Mouse (Mus musculus): ENCODE measurements around the gene Mark3. TPM values are rescaled to one million over a fixed set of nuclear protein-coding genes. Genes with fewer than 3 reads are reported as not detected.
A peak's percentile ranks its signal among the peaks of the same experiment; 100 is the strongest.
"Not testable (repeated sequence)": the region's sequence is repeated elsewhere in the genome, so short reads cannot be mapped to it uniquely, and the experiment has no call there.

The Mark3 gene
- polyA plus RNA-seq, 1 experiment = 25.9 TPM

- no peak overlapping the region for H3K27ac ChIP-seq (replicated peaks; ENCODE audit: low read depth, low read length)
- H3K4me1 ChIP-seq (ENCODE audit: control insufficient read depth, insufficient read depth, insufficient read length, low read length) = no peaks in the 10 kb centered on the region
- no peak overlapping the region for H3K4me3 ChIP-seq (ENCODE audit: insufficient read depth, low read depth, low read length)
These were observed 81.4 kb downstream of the Mark3 start for GRCm38 (mm10) chr12:111655695-111656094.

- no peaks in the 10 kb centered on the region for H3K4me1 ChIP-seq (ENCODE audit: control insufficient read depth, insufficient read depth, insufficient read length, low read length)
- no peak overlapping the region for H3K4me3 ChIP-seq (ENCODE audit: insufficient read depth, low read depth, low read length)
- no peak overlapping the region for H3K27ac ChIP-seq (replicated peaks; ENCODE audit: low read depth, low read length)
These were observed 85.0 kb downstream of the Mark3 start for GRCm38 (mm10) chr12:111659331-111659730.

DNA sequence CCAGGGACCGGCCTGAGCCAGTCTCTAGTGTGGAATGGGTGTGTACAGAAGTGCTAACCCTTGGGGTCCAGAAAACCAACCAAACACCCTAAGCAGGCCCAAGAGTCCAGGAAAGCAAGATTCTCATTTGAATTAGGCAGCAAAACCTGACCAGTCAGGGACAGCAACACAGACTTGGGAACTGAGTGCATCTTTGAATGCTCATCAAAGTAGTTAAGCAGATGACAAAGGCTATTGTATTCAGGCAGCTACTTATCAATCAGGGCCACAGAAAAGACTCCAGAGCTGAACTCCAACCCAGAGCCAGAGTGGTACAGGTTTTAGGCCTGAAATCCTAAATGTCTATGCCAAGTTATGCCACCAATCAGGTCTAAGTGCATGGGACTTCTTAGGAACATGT is 86.3 kb downstream of the Mark3 start:
- Histone ChIP-seq H3K27ac (replicated peaks; ENCODE audit: low read depth, low read length) (no peak overlapping the region), H3K4me1 (ENCODE audit: control insufficient read depth, insufficient read depth, insufficient read length, low read length) (no peaks in the 10 kb centered on the region), H3K4me3 (ENCODE audit: insufficient read depth, low read depth, low read length) (no peak overlapping the region)

DNA sequence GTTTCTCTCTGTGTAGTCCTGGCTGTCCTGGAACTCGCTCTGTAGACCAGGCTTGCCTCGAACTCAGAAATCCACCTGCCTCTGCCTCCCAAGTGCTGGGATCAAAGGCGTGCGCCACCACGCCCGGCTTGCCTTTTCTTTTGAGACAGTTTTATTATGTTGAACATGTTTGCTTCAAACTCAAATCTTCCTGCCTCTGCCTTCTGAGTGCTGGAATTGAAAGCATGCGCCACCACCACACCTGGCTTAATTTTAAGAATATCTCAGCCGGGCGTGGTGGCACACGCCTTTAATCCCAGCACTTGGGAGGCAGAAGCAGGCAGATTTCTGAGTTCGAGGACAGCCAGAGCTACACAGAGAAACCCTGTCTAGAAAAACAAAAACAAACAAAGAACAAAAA is 87.2 kb downstream of the Mark3 start:
- H3K4me1 ChIP-seq (ENCODE audit: control insufficient read depth, insufficient read depth, insufficient read length, low read length); H3K4me3 ChIP-seq (ENCODE audit: insufficient read depth, low read depth, low read length); H3K27ac ChIP-seq (replicated peaks; ENCODE audit: low read depth, low read length): not testable (repeated sequence)

DNA sequence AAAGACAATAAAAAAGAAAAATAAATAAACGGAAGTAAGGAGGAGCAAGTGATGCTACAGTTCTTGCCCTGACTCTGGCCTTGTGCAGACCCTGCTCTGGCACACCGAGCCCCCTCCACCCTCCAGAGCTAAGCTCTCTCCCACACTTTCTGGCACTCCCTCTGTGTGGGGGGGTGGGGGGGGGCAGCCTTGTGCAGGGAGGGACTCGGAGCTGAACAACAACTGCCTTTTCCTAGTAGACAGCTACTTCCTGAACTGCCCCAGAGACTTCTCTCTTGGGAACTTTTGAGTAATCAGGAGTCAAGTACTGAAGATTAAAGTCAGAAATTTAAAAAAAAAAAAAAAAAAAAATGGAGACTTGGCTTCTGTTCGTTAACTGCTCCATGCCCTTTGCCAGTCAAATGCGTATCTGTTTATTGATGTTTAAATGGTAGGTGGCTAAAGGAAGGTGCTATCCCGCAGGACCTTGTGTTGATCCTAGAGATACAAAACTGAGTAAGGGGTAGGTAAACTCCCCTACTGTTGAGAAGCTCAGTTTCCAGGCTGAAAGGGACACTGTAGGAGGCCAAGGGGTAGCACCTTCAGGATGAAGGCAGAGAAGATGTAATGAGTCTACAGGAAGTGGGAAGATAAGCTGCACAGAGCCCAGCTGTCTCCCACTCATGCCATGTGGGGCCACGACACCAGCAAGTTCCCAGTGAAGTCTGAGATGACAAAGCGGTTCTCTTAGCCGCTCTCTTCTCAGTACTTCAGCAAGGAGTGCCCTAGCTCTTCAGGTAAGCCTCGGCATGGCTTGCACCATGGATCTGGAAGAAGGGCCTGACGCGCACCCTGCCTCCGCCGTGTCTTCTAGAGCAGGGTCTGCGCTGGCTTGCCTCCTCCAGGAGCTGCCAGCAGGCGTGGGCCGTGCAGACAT is 89.2 kb downstream of the Mark3 start:
- H3K4me3 ChIP-seq (ENCODE audit: insufficient read depth, low read depth, low read length) = no peak overlapping the region
- H3K27ac ChIP-seq (replicated peaks; ENCODE audit: low read depth, low read length) = no peak overlapping the region
- H3K4me1 ChIP-seq (ENCODE audit: control insufficient read depth, insufficient read depth, insufficient read length, low read length) = peaks cover under 1% of the 10 kb centered on the region; the same call in 1 of the 2 replicates

GRCm38 (mm10) chr12:111664144-111664634 is 89.9 kb downstream of the Mark3 start:
- Histone ChIP-seq H3K4me1 (ENCODE audit: control insufficient read depth, insufficient read depth, insufficient read length, low read length) (peaks cover 4% of the 10 kb centered on the region), H3K27ac (replicated peaks; ENCODE audit: low read depth, low read length) (no peak overlapping the region), H3K4me3 (ENCODE audit: insufficient read depth, low read depth, low read length) (no peak overlapping the region)

DNA sequence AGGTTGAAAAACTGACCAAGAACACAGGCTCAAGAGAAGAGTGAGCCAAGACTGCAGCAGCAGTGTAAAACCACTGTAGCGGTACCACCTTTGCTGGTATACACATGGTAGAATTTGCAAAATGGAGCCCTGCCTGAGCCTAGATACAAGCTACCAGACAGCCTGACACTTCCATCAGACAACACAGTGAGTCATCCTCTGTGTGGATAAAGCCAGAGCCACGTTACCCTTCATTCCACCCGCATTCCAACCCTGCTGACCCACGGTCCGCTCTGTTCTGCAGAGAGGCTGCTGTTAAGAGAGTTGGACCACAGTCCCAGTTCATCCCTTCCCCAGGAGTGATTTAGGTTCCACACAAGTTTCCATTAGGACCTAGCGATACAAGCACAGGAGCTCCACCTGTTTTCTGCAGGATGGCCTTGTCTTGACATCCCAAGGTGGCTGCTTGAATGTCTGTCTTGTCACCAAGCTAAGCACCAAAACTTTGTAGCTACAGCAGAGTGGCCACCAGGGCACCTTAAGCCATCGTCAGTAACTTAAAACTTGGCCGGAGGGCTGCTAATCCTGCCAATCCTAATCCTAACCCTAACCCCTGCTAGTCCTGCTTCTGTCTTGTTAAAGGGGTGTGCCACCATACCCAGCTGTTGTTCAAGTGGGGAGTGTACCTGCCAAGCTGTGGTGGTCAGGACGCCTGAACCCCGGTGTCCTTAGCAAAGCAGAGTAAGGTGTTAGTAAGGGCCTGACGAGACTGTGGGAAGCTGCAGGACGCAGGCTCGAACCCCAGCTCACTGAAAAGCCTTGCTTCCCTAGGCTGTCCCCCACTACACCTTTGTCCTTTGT is 90.9 kb downstream of the Mark3 start:
- no peak overlapping the region for H3K4me3 ChIP-seq (ENCODE audit: insufficient read depth, low read depth, low read length)
- no peak overlapping the region for H3K27ac ChIP-seq (replicated peaks; ENCODE audit: low read depth, low read length)
- H3K4me1 ChIP-seq (ENCODE audit: control insufficient read depth, insufficient read depth, insufficient read length, low read length) = peaks cover 12% of the 10 kb centered on the region

GRCm38 (mm10) chr12:111666380-111666779 is 92.1 kb downstream of the Mark3 start:
- no peak overlapping the region for H3K4me3 ChIP-seq (ENCODE audit: insufficient read depth, low read depth, low read length)
- no peak overlapping the region for H3K27ac ChIP-seq (replicated peaks; ENCODE audit: low read depth, low read length)
- peaks cover 15% of the 10 kb centered on the region for H3K4me1 ChIP-seq (ENCODE audit: control insufficient read depth, insufficient read depth, insufficient read length, low read length)

DNA sequence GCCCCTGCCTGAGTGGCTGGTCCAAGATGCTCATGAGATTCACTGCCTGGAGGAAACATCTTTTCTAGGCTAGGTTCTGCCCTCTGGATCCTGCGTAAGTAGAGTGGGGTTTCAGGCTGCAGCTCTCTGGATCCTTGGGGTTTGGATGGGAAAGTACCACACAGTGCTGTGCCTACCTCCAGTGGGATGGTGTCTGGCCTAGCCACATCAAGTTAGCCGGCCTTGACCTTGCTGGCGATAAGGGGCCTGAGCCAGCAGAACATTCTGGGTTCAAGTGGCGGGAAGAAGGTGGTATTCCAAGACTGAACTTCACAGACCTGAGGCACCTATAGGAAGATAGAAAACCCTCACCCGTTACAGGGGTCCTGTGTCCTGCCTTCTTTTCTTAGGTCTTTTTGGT is 93.1 kb downstream of the Mark3 start:
- no peak overlapping the region for H3K4me3 ChIP-seq (ENCODE audit: insufficient read depth, low read depth, low read length)
- peaks cover 17% of the 10 kb centered on the region for H3K4me1 ChIP-seq (ENCODE audit: control insufficient read depth, insufficient read depth, insufficient read length, low read length)
- no peak overlapping the region for H3K27ac ChIP-seq (replicated peaks; ENCODE audit: low read depth, low read length)

DNA sequence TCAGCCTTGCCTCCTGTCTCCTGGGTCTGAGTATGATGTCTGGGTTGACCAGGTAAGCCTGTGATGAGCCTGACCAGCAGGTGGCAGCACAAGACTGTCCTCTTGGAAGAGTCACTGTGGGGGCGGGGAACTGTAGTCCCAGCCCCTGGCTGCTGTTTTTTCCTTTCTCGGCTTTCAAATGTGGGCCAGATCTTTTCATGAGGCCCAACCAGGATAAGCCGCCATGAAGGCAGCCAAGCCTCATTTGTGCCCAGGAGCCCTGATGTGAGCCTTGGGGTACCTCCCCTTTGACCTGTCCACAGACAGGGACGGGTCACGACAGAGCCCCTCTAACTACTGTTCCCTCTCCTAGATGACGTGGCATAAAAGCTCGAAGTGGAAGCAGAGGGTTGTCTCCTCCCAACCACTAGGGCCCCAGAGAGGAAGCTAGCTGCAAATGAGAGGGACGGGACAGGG is 94.2 kb downstream of the Mark3 start:
- peak overlapping the region; percentile 36 for H3K4me3 ChIP-seq (ENCODE audit: insufficient read depth, low read depth, low read length)
- peak overlapping the region; percentile 99 for H3K27ac ChIP-seq (replicated peaks; ENCODE audit: low read depth, low read length)
- peaks cover 18% of the 10 kb centered on the region for H3K4me1 ChIP-seq (ENCODE audit: control insufficient read depth, insufficient read depth, insufficient read length, low read length)

DNA sequence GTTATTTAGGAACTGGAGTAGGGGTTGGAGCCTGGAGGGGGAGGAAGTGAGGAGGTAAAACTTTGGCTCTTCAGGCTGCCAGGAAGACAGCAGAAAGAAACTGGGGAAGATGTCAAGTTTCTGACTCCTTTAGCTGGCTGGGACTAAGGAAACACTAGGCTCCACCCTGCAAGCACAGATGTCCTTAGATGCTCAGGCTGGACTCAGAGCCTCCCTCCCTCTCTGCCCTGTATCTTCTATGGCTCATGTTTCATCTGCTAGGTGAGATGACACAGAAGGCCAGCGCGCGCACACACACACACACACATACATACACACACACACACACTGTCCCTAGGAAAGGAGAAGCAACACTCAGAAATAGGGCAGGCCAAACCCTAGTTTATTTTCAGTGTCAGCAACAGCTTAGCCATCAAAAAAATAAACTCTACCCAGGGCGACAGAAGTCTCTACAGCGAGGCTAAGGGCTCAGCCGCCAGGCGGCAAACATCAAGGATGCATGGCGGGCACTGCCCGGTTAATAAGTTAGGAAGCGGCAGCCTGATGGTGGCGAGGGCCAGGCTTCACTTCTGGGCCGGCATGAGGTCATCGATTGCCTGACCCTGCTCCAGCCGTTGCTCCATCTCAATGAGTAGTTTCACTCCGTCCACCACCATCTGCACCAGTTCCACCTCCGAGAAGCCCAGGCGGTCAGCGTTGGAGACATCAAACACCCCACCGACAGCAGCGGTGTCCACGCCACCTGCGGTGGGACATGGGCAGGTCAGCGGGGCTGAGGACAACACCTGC is 94.9 kb downstream of the Mark3 start:
- Histone ChIP-seq H3K27ac (replicated peaks; ENCODE audit: low read depth, low read length) (peak overlapping the region; percentile 99), H3K4me1 (ENCODE audit: control insufficient read depth, insufficient read depth, insufficient read length, low read length) (peaks cover 18% of the 10 kb centered on the region), H3K4me3 (ENCODE audit: insufficient read depth, low read depth, low read length) (no peak overlapping the region; the same call in 1 of the 2 replicates)

DNA sequence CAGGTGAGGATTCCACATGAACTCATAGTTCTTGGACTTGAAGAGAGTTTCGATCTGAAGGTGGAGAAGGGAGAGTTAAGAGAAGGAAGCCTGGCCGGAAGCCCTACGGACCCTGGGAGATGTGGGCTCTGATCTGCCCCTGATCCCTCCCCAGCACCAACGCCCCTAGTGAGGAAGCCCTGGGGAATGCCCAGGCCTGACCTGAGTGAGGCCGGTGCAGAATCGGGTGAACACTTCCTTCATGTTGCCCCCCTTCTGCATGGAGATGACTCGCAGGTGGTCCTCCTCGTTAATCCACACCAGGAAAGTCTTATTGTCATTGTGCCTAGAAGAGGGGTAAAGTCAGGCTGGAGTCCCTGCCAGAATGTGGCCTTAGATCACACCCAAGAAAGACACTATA is 95.6 kb downstream of the Mark3 start:
- peaks cover 18% of the 10 kb centered on the region for H3K4me1 ChIP-seq (ENCODE audit: control insufficient read depth, insufficient read depth, insufficient read length, low read length)
- 0 out of 2 replicates have a peak overlapping the region, but pooled peaks have one; percentile 71 for H3K4me3 ChIP-seq (ENCODE audit: insufficient read depth, low read depth, low read length)
- 0 out of 2 replicates have a peak overlapping the region, but pooled peaks have one; percentile 20 for H3K27ac ChIP-seq (replicated peaks; ENCODE audit: low read depth, low read length)

GRCm38 (mm10) chr12:111670371-111670971 is 96.1 kb downstream of the Mark3 start:
- peak overlapping the region; percentile 71 for H3K4me3 ChIP-seq (ENCODE audit: insufficient read depth, low read depth, low read length)
- H3K4me1 ChIP-seq (ENCODE audit: control insufficient read depth, insufficient read depth, insufficient read length, low read length) = peaks cover 18% of the 10 kb centered on the region
- H3K27ac ChIP-seq (replicated peaks; ENCODE audit: low read depth, low read length) = 0 out of 2 replicates have a peak overlapping the region, but pooled peaks have one; percentile 20

DNA sequence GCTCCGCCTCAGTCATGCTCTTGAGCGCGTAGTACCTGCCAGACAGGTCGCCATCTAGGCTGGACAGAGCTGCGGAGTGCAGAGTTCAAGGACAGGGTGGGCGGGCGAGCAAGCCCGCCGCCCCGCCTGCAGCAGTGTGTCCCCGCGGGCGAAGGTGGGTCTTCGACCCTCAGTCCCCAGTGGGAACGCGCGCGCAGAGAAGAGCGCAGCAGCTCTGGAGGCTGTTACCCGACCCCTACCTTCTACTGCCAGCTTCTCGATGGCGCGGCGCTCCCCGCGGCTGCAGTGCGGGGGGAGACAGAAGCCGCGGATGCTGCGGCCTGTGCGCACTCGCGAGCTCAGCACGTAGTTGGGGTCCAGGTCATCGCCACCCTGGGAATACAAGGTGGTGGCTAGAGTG is 96.7 kb downstream of the Mark3 start:
- H3K27ac ChIP-seq (replicated peaks; ENCODE audit: low read depth, low read length) = no peak overlapping the region
- H3K4me3 ChIP-seq (ENCODE audit: insufficient read depth, low read depth, low read length) = peak overlapping the region; percentile 71
- peaks cover 18% of the 10 kb centered on the region for H3K4me1 ChIP-seq (ENCODE audit: control insufficient read depth, insufficient read depth, insufficient read length, low read length)
